Mouse (Mus musculus) cerebellum, adult 2 months (tissue): ENCODE data around the gene Npb.

Experiments
- CTCF ChIP-seq: fragments of 200-500 bp; IDR thresholded peaks from 2 replicates; pipeline ENCODE4 v1.5.1; 2011; ENCODE audit warnings: low read depth, mild to moderate bottlenecking, control low read depth, low read length, moderate library complexity, borderline replicate concordance; ENCODE audit not compliant: insufficient read depth
- POLR2A ChIP-seq: fragments of 200-500 bp; IDR thresholded peaks from 2 replicates; pipeline ENCODE4 v1.6.1; 2011; ENCODE audit warnings: low read length, control low read depth, borderline replicate concordance; ENCODE audit not compliant: insufficient read depth

GRCm38 (mm10) chr11:120625152-120625775 lies 17.0 kb downstream of the Npb start, which contains the start of gene Sirt7:
- no peak for TF ChIP-seq CTCF
- no peak for TF ChIP-seq POLR2A
